Mouse (Mus musculus): Measurements from ENCODE around the gene Hivep3. TPM values are rescaled to one million over a fixed set of nuclear protein-coding genes. Genes with fewer than 3 reads are reported as not detected.
A peak's percentile ranks its signal among the peaks of the same experiment; 100 is the strongest.

Gene Hivep3
- polyA plus RNA-seq, 1 experiment from 2014 or later = 13.8 TPM

DNA sequence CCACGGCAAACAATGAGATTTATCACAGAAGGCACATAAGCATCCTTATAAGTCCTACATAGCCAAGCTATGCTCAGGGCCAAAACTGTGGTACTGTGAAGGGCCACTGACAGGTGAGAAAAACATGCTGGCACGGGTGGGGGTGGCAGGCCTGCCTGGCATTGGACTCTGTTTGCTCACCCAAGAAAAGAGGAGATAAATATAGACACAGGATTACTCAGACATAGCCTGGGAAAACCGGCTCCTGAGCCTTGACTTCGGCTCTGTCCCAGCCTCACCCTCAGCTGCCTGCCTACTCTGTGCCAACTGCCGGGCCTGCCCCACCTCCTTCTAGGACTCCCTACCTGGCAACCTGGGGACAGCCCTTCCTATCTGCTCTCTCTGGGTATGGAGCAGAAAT lies 410.8 kb downstream of the Hivep3 start:
- Histone ChIP-seq H3K4me3 (ENCODE audit: low read depth, low read length) (no peak overlapping the region), H3K9ac (ENCODE audit: low read length) (no peak overlapping the region), H3K27ac (ENCODE audit: low read depth, low read length) (no peak overlapping the region), H3K4me1 (ENCODE audit: control insufficient read depth, insufficient read depth, low read length) (peaks cover 13% of the 10 kb centered on the region), H3K9me3 (replicated peaks; ENCODE audit: control insufficient read depth, low read length) (no peaks in the 10 kb centered on the region), H3K36me3 (ENCODE audit: control insufficient read depth, insufficient read depth, low read length) (no peaks in the 10 kb centered on the region), H3K4me2 (ENCODE audit: low read length) (no peak overlapping the region), H3K27me3 (replicated peaks; ENCODE audit: control insufficient read depth, insufficient read depth, low read length) (no peaks in the 10 kb centered on the region)
- no peak for ATAC-seq
- 91% methylated on average over 5 of the region's 5 CpGs for WGBS
- DNase-seq (ENCODE audit: low spot score) = no peak

DNA sequence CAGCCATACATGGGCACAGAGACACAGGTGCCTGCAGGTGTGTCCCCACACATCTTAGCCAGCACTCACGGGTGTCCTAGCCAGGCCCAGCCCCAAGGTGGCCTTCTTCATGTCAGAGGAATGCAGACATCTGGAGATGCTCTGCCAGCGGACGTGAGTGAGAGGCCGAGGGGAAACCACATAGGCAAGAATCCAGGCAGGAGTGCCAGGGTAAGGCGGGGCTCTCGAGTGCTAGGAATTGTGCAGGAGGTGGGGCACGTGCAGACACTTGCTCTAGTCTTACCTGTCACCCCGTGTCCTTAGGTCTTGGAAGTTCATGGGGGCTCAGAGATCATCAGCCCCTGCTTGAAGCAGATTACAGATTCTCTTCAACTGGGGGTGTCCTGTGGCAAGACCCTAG lies 412.3 kb downstream of the Hivep3 start:
- H3K4me1 ChIP-seq (ENCODE audit: control insufficient read depth, insufficient read depth, low read length) = peaks cover 15% of the 10 kb centered on the region
- H3K27ac ChIP-seq (ENCODE audit: low read depth, low read length) = no peak overlapping the region
- no peaks in the 10 kb centered on the region for H3K27me3 ChIP-seq (replicated peaks; ENCODE audit: control insufficient read depth, insufficient read depth, low read length)
- H3K9ac ChIP-seq (ENCODE audit: low read length) = no peak overlapping the region
- DNase-seq (ENCODE audit: low spot score) (no peak), ATAC-seq (no peak)
- H3K36me3 ChIP-seq (ENCODE audit: control insufficient read depth, insufficient read depth, low read length) = no peaks in the 10 kb centered on the region
- 72% methylated on average over 8 of the region's 8 CpGs for WGBS
- H3K9me3 ChIP-seq (replicated peaks; ENCODE audit: control insufficient read depth, low read length) = no peaks in the 10 kb centered on the region
- H3K4me3 ChIP-seq (ENCODE audit: low read depth, low read length) = no peak overlapping the region
- H3K4me2 ChIP-seq (ENCODE audit: low read length) = no peak overlapping the region

DNA sequence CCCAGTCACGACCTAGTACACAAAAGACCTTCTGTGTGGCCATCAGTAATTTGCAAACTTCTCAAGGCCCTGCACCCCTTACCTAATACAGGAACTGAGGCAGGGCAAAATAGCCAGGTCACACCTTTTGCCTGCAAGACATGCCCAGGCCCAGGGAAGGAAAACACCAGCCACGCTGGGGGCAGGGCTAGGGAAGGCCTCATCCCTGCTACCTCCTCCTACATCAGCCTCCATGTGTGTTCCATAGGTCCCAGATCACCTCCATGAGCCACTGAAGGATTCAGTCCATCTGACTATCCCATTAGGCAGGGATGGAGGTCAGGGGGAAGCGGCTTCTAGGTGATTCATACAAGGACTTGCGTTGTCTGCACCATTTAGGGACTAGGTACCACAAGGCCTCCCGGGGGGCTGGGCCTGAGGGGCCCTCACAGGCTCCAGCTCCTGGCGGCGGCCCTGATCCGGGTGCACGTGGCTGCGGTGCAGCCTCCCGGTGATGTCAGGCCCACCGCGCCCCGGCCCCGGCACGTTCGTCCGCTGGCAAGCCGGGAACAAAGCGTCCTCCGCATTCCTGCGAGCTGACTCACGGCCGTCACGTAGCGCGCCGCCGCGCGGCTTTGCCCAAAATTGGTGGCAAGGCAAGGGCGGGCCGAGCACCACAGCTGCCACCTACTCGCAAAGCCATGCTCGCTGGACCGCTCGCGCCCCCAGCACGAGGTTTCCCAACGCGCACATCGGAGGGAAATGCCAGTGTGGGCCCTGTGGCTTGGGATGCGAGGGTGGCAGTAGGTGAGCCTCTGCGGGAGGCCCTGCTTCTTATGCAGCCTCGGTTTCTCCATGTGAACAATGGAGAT lies 414.9 kb downstream of the Hivep3 start:
- peak; percentile 91 for ATAC-seq
- peak overlapping the region; percentile 52 for H3K4me2 ChIP-seq (ENCODE audit: low read length)
- H3K9me3 ChIP-seq (replicated peaks; ENCODE audit: control insufficient read depth, low read length) = no peaks in the 10 kb centered on the region
- H3K9ac ChIP-seq (ENCODE audit: low read length) = peak overlapping the region; percentile 58
- peaks cover 11% of the 10 kb centered on the region for H3K4me1 ChIP-seq (ENCODE audit: control insufficient read depth, insufficient read depth, low read length)
- peak; percentile 90 for DNase-seq (ENCODE audit: low spot score)
- 6% methylated on average over 45 of the region's 45 CpGs for WGBS
- 0 out of 2 replicates have a peak overlapping the region, but pooled peaks have one; percentile 8 for H3K4me3 ChIP-seq (ENCODE audit: low read depth, low read length)
- H3K36me3 ChIP-seq (ENCODE audit: control insufficient read depth, insufficient read depth, low read length) = no peaks in the 10 kb centered on the region
- no peaks in the 10 kb centered on the region for H3K27me3 ChIP-seq (replicated peaks; ENCODE audit: control insufficient read depth, insufficient read depth, low read length)
- peak overlapping the region; percentile 52; the same call in 1 of the 2 replicates for H3K27ac ChIP-seq (ENCODE audit: low read depth, low read length)

DNA sequence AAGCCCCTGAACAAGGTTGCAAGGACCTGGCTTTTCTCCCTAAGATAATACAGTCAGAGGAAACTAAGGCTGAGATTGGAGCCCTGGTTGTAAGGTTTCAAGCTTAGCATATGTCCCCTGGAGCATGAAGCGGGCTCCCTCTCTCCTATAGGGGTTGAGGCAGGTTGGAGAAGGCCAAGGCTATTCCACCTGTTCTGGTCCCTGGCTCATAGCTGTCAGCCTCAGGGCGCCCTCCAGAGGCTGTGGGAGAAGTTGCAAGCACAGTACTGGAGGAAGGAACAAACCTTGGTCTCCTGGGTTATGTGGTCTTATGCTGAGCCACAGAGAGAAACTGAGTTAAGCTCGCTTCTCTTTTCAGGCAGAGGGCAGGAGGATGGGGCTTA lies 415.5 kb downstream of the Hivep3 start:
- Histone ChIP-seq H3K9ac (ENCODE audit: low read length) (peak overlapping the region; percentile 58), H3K4me3 (ENCODE audit: low read depth, low read length) (0 out of 2 replicates have a peak overlapping the region, but pooled peaks have one; percentile 8), H3K27me3 (replicated peaks; ENCODE audit: control insufficient read depth, insufficient read depth, low read length) (no peaks in the 10 kb centered on the region), H3K4me2 (ENCODE audit: low read length) (peak overlapping the region; percentile 52), H3K4me1 (ENCODE audit: control insufficient read depth, insufficient read depth, low read length) (peaks cover 11% of the 10 kb centered on the region), H3K9me3 (replicated peaks; ENCODE audit: control insufficient read depth, low read length) (no peaks in the 10 kb centered on the region), H3K36me3 (ENCODE audit: control insufficient read depth, insufficient read depth, low read length) (no peaks in the 10 kb centered on the region), H3K27ac (ENCODE audit: low read depth, low read length) (peak overlapping the region; percentile 52; the same call in 1 of the 2 replicates)
- peak; percentile 58 for ATAC-seq
- peak; percentile 61 for DNase-seq (ENCODE audit: low spot score)
- 36% methylated on average over 3 of the region's 3 CpGs for WGBS

DNA sequence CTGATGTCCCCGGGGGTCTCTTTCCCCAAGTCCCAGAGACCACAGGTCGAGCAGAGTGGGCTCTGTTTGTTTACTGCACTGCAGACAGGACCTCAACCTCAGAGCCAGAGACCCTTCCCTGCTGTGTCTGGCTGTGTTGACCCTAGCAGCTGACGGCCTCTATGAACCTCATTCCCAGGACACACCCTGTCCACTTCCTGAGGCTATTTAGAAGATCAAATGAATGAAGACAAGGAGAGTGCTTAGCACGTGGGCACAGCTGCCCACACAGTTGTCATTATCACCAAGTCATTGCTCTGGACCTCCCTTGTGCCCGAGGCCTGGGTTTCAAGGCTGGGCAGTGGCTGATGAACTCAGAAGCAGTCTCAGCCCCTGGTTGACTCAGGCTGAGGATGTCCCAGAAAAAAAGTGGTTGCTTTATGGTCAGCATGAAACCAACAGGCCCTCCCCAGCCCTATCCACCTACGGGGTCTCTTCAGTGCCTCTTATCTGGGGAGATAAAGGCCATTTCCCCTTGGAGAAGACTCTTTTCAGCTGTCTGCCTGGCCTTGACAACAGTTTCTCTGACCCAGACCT lies 416.8 kb downstream of the Hivep3 start:
- Histone ChIP-seq H3K27me3 (replicated peaks; ENCODE audit: control insufficient read depth, insufficient read depth, low read length) (no peaks in the 10 kb centered on the region), H3K36me3 (ENCODE audit: control insufficient read depth, insufficient read depth, low read length) (no peaks in the 10 kb centered on the region), H3K4me2 (ENCODE audit: low read length) (no peak overlapping the region), H3K9me3 (replicated peaks; ENCODE audit: control insufficient read depth, low read length) (no peaks in the 10 kb centered on the region), H3K4me3 (ENCODE audit: low read depth, low read length) (no peak overlapping the region), H3K4me1 (ENCODE audit: control insufficient read depth, insufficient read depth, low read length) (peaks cover 11% of the 10 kb centered on the region), H3K9ac (ENCODE audit: low read length) (no peak overlapping the region), H3K27ac (ENCODE audit: low read depth, low read length) (no peak overlapping the region)
- DNase-seq (ENCODE audit: low spot score) (no peak), ATAC-seq (no peak)
- WGBS = 74% methylated on average over 6 of the region's 6 CpGs

DNA sequence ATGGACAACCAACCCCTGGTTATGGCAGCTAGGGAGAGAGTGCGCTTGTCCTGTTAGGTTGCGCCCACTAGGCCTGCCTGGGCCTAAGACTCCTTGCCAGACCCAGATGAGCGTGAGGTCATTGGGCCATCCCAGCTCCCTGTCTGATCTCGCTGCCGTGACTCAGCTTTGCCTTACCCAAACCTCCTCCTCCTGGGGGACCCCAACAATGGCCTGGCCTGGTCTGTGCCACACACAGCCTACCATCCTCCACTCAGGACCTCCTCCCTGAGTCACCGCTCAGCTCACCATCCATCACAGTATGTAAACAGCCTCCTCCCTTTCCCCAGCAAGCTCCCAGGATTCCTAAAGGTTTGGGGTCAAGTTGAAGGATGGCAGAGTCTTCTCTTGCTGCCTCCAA lies 418.3 kb downstream of the Hivep3 start:
- Histone ChIP-seq H3K36me3 (ENCODE audit: control insufficient read depth, insufficient read depth, low read length) (no peaks in the 10 kb centered on the region), H3K9ac (ENCODE audit: low read length) (no peak overlapping the region), H3K4me2 (ENCODE audit: low read length) (no peak overlapping the region), H3K27me3 (replicated peaks; ENCODE audit: control insufficient read depth, insufficient read depth, low read length) (no peaks in the 10 kb centered on the region), H3K4me1 (ENCODE audit: control insufficient read depth, insufficient read depth, low read length) (peaks cover 11% of the 10 kb centered on the region), H3K9me3 (replicated peaks; ENCODE audit: control insufficient read depth, low read length) (no peaks in the 10 kb centered on the region), H3K4me3 (ENCODE audit: low read depth, low read length) (no peak overlapping the region), H3K27ac (ENCODE audit: low read depth, low read length) (no peak overlapping the region)
- ATAC-seq (no peak), DNase-seq (ENCODE audit: low spot score) (no peak)
- WGBS = 91% methylated on average over 6 of the region's 6 CpGs

DNA sequence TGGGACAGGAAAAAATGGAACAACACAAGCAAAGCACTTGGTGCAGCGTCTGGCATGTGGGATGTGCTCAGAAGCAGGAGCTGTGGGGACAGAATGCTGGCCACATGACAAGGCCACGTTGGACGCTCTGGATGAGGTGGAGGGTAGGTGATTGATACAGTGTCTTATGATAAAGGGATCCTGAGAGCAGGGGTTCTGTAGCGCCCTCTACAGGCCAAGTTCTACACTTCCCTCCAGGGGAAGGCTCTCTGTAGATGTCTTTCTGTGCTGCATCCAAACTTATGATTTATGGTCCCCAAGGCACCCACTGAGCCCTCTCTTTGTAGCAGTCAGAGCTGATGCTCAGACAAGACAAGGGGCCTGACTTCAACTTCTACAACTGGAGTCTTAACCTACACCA lies 419.1 kb downstream of the Hivep3 start:
- H3K9me3 ChIP-seq (replicated peaks; ENCODE audit: control insufficient read depth, low read length) = no peaks in the 10 kb centered on the region
- no peaks in the 10 kb centered on the region for H3K36me3 ChIP-seq (ENCODE audit: control insufficient read depth, insufficient read depth, low read length)
- no peak overlapping the region for H3K9ac ChIP-seq (ENCODE audit: low read length)
- no peak overlapping the region for H3K27ac ChIP-seq (ENCODE audit: low read depth, low read length)
- no peak overlapping the region for H3K4me3 ChIP-seq (ENCODE audit: low read depth, low read length)
- 62% methylated on average over 4 of the region's 4 CpGs for WGBS
- H3K27me3 ChIP-seq (replicated peaks; ENCODE audit: control insufficient read depth, insufficient read depth, low read length) = no peaks in the 10 kb centered on the region
- no peak overlapping the region for H3K4me2 ChIP-seq (ENCODE audit: low read length)
- no peak for DNase-seq (ENCODE audit: low spot score)
- peaks cover 11% of the 10 kb centered on the region for H3K4me1 ChIP-seq (ENCODE audit: control insufficient read depth, insufficient read depth, low read length)
- ATAC-seq = no peak

DNA sequence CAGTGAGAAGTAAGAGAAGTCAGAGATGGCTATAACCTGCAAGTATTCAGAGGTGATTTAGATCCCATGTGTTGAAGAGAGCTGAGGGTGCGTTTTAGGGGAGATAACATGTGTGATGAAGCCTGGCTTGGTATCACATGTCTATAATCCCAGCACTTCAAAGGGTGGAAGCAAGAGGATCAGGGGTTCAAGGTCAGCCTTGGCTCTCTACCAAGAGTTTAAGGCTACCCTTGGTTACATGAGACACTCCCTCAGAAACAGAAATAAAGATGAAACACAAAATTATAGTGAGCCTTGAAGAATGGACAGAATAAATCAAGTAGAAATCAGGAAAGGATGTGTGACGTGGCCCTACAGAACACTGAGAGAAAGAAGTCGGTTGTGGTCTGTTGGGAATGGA lies 420.2 kb downstream of the Hivep3 start:
- Histone ChIP-seq H3K27me3 (replicated peaks; ENCODE audit: control insufficient read depth, insufficient read depth, low read length) (no peaks in the 10 kb centered on the region), H3K4me2 (ENCODE audit: low read length) (no peak overlapping the region), H3K4me3 (ENCODE audit: low read depth, low read length) (no peak overlapping the region), H3K9me3 (replicated peaks; ENCODE audit: control insufficient read depth, low read length) (no peaks in the 10 kb centered on the region), H3K9ac (ENCODE audit: low read length) (no peak overlapping the region), H3K27ac (ENCODE audit: low read depth, low read length) (no peak overlapping the region), H3K36me3 (ENCODE audit: control insufficient read depth, insufficient read depth, low read length) (no peaks in the 10 kb centered on the region), H3K4me1 (ENCODE audit: control insufficient read depth, insufficient read depth, low read length) (peaks cover 6% of the 10 kb centered on the region)
- 95% methylated on average over 3 of the region's 3 CpGs for WGBS
- DNase-seq (ENCODE audit: low spot score) (no peak), ATAC-seq (no peak)

DNA sequence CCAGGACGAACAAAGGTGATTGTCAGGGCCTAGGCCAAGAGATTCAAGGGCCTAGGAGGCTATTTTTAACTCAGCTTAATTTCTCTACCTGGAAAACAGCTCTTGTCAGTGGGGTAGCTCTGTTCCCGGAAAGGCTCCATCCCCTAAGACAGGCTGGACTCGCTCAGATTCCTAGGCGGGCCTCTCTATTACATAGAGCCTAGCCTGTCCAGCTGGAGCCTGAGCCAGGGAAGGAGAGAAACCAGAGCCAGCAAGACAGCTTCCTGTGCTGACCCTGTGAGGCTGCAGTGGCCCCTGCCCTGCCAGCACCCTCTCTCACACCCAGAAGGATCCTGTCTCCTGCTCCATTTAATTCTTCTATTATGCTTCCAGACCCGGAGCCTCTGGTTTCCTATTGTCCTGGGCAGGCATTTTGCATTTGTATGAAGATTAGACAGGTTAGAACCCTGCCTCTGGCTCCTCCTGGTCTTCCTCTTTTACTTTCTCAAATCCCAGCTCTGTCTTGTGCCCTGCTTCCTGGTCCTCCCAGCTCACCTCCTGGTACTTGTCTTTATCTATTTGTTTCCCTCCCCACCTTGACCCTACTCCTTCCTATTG lies 425.2 kb downstream of the Hivep3 start:
- DNase-seq (ENCODE audit: low spot score) (no peak), ATAC-seq (no peak)
- Histone ChIP-seq H3K4me2 (ENCODE audit: low read length) (no peak overlapping the region), H3K4me1 (ENCODE audit: control insufficient read depth, insufficient read depth, low read length) (peaks cover 20% of the 10 kb centered on the region), H3K27ac (ENCODE audit: low read depth, low read length) (no peak overlapping the region), H3K4me3 (ENCODE audit: low read depth, low read length) (no peak overlapping the region), H3K9ac (ENCODE audit: low read length) (no peak overlapping the region), H3K27me3 (replicated peaks; ENCODE audit: control insufficient read depth, insufficient read depth, low read length) (no peaks in the 10 kb centered on the region), H3K9me3 (replicated peaks; ENCODE audit: control insufficient read depth, low read length) (no peaks in the 10 kb centered on the region), H3K36me3 (ENCODE audit: control insufficient read depth, insufficient read depth, low read length) (no peaks in the 10 kb centered on the region)
- WGBS = 29% methylated on average over 5 of the region's 5 CpGs

All from forebrain, embryonic 14.5 days (tissue).